Mouse (Mus musculus) cerebellum, adult (tissue): ENCODE results near the gene Kif1c.

Experiments used
- ATAC-seq: cut with Nextera tagmentation; 2 replicates; pipeline ENCODE4 v1.9.2; 2017; ENCODE audit warnings: mild to moderate bottlenecking, moderate library complexity, mixed read lengths; ENCODE audit not compliant: insufficient number of reproducible peaks, low FRiP score, low TSS enrichment

Kif1c gene

DNA sequence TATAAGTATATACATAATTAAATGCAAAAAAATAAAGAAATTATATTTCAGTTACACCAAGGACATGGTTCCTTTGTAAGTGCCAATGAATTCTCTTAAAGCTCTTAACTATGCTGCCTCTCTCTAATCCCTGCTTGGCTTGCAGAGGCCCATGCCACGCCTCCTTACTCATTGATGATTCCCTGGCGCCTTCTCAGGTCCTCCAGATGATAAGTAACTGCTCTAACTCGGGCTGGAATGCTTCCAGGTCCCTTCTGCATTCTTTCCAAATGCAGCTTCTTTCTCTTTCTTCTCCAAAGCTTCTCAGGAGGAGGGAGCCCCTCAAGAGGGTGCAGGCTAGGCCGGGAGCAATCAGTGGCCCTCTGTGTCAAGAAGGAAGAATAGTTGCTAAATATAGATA lies 10.8 kb upstream of the Kif1c start:
- no peak for ATAC-seq

DNA sequence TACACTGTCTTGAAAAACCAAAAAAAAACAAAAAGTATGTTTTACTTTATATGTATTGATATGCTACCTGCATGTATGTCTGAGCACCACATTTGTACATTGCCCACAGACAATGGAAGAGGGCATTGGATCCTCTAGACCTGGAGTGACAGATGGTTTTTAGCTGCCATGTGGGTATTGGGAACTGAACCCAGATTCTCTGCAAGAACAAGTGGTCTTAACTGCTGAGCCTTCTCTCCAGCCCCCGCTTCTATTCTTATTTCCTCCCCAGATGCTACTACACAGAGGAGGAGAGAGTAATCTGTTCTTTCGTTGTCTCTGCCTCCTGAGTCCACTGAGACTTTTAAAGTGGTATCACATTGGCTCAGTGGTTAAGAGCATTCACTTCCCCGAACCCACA lies 6.8 kb upstream of the Kif1c start:
- no peak for ATAC-seq

DNA sequence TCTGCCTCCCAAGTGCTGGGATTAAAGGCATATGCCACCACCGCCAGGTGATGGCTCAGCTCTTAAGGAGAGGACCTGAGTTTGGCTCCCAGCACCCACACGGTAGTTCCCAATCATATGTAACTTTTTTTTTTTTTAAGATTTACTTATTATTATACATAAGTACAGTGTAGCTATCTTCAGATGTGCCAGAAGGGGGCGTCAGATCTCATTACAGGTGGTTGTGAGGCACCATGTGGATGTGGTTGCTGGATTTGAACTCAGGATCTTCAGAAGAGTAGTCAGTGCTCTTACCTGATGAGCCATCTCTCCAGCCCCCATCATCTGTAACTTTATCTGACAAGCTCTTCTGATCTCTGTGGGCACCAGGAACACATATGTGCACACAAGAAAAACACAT lies 3.0 kb upstream of the Kif1c start:
- no peak for ATAC-seq

DNA sequence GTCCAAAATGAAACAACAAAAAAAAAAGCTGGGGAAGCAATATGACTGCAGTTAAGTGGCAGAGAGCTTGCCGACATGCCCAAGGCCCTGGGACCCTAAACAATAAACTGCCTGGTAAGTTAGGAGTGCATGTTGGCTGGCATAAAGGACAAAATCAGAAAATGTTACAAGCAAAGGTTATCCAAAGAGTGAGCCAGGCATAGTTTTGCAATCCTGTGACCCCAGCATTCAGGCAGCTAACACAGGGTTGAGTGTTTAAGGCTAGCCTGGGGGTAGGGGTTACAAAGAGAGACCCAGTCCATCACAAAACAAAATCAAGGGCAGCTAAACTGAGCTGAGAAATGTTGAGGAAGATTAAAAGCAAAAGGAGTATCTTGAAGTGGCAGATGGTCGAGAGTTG lies 1.3 kb upstream of the Kif1c start:
- no peak for ATAC-seq

DNA sequence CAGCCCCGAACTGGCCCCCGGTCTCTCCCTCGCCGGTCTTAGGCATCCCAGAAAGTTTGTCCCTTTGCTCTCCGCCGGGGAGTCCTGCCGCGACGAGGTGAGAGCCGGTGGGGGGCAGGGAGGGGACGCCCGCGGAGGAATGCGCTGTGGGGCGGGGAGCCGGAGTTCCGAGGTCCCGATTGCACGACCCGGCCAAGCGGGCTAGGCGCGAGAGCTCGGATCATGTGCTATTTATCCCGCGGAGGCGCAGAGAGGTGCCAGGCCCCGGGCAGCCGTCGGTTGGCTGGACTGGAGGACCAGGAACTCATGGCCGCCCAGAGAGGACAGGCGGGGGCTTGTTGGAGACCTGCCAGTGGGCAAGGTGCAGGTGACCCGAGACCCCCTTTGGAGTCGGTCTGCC lies 265 bp downstream of the Kif1c start:
- ATAC-seq, result peak; percentile 56; the same call in 1 of the 2 replicates

DNA sequence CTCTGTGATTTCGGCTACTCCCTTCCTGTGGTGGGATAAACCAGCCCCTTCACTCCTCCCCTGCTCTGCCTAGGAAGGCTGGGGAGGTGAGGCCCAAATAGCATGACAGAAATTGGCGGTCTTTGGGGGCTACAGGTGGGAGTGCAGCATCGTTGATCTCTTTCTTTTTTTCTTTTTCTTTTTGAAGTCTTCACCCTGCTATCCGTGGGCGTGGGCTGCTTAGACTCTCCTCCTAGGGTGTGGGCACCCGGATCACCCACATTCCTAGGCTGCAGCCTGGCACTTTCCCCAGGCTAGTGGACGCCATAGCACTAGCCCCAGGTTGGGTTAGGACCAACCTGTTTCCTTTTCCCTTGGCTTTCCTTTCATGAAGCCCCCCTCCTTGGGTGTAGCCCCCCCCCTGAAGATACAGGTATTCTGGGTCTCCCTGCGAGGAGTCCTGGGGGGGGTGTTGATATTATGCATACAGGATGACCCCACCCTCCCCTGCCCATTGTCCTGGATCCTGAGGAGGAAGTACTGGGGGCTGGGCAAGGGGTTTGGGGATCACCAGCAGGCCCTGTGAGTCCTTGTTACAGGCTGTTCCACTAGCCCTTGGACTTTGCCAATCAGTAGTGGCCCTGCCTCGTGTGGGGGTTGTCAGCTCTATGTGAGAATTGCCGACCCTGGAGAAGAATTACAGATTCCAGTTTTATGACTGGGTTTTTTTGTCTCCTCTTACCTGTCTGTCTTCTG lies 1.0 kb downstream of the Kif1c start:
- no peak for ATAC-seq

DNA sequence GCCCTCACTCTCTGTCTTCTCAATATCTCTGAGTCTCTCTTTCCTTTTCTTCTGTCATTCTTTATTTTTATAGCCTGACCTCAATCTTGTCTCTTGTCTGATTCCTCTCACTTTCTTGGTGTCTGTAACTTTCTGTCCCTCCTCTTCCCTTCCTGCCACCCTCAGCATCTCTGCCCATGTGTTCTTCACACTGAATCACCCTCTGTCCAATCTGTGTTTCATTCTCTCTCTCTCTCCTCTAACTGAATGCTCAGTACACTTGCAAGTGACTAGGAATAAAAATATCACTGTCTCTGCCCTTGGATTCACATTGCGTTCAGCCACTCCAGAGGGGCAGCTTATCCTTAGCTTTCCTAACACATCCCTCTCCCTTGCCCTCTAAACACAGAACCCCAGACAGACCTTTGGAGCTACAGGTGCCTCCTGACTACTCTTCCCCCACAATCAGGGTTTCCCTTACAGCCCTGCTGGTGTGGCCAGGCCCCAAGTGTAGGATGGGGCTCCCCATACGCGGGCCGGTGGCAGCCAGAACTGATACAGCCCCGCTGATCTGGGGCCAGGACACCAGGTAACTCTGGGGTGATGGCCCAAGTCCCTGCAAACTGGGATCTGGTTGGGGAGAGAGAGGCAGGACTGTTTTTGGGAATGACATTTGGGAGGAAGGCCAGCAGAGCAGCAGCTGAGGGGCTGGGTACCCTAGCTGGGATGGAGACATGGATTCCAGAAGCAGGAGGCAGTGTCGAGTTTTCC lies 1.8 kb downstream of the Kif1c start:
- no peak for ATAC-seq

DNA sequence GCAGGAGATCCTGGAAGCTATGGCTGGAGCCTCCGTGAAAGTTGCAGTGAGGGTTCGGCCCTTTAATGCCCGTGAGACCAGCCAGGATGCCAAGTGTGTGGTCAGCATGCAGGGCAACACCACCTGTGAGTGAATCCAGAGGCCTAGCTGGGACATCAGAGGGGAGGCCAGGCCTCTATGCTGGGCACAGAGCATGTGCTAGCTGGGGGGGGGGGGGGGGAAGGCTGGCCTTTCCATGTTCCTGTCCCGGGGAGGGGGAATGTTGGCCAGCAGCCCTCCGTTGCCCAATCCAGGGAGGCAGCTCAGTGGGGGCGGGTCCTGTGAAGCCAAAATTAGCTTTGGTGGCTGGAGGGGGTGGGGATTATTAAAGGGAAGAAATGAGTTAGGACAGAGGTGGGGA lies 2.4 kb downstream of the Kif1c start:
- no peak for ATAC-seq

DNA sequence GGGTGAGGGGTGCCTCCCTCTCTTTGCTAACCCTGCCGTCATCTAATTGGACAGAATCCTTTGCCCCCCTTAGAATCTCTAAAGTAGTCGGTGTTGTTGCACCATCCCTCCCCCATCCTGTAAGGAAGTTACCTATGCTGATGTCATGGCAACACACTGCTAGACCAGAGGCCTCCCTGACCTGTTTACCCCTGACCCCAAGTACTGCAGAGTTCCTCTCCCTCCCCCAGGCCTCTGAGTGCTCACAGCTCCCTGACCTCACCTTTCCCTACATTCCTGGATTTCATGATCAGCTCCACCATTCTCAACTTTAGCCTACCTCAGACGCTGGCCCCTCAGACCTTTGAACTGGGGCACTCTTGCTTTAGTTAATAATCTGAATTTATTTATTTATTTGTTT lies 5.8 kb downstream of the Kif1c start:
- no peak for ATAC-seq

DNA sequence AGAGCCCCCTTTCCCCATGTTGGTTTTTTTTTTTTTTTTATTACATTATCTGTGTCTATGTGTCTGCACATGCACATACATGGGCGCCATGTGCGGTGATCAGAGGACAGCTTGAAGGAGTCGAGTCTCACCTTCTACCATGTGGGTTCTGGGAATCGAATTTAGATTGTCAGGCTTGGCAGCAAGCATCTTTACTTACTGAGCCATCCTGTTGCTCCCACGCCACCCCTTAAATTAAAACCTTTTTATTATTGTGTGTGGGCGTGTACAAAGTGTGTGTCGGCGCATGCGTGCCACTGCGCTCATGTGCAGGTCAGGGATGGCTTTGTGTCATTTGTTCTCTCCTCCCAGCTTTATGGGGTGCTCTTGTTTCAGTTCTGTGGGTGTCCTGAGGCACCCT lies 10.7 kb downstream of the Kif1c start:
- ATAC-seq, result no peak

DNA sequence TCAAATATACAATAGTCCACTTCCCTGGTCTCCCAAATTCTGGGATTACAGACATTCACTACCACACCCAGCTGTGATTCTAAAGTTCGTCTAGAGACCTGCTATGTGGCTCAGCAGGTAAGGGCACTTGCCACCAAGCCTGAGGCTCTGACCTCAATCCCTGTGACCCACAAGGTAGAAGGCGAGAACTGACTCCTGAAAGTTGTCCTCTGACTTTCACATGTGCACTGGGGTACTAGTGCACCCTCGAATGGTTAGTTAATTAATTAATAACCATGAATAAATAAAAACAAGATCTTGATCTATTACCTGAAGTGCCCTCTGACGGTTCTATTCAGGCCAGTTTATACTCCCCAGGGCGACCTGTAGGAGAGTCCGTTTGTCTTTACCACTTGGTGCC lies 12.9 kb downstream of the Kif1c start:
- no peak for ATAC-seq

DNA sequence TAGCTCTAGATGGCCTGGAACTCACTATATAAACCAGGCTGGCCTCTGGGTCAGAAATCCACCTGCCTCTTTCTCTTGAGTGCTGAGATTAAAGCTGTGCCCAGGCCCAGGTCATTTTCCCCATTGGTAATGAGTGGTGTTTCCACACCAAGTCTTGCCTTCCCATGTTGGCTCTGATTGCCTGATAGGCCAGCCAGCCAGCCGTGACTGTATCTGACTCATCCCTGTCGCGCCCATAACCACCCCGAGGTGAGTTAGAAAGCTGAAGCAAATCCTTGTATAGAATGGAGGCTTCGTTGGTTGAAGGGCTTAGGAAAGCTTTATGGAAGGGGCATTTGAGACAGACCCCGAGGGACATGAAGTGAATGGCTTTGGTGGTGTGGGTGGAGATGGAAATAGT lies 15.5 kb downstream of the Kif1c start:
- ATAC-seq, result no peak

DNA sequence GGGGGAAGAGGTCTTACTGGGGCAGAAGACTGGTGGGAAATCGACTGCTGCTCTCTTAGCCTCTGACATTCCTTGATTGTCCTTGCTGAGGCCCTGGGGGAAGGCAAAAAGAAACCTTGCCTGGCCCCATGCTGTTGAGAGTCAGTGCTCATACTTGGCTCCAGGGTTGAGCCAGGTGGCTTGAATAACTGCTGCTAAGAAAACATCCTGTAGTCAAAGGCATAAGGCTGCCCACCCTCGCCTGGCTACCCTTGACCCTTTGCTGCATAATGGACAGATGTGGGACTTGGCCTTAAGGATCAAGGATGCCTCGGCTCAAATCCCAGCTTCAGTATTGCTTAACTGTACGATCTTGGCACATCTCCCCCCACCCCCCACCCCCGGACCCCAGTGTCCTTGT lies 18.1 kb downstream of the Kif1c start:
- ATAC-seq, result no peak

DNA sequence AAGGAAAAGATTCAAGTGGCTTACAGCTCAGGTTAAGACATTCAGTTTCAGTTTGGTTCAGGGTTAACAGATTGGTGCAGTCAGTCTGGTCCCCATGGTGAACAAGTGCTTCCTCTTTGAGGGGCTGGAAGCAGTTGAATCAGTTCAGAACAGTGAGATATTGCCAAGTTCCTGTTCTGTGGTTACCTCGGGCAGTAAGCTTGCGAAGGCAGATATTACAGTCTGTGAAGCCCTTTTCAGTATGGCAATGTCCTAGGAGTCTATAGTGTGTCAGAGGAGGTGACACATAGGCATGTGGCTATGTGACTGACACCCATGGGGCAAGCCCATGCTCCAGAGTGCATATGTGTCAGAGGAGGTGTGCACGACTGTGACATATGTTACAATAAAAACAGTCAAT lies 20.2 kb downstream of the Kif1c start:
- no peak for ATAC-seq

DNA sequence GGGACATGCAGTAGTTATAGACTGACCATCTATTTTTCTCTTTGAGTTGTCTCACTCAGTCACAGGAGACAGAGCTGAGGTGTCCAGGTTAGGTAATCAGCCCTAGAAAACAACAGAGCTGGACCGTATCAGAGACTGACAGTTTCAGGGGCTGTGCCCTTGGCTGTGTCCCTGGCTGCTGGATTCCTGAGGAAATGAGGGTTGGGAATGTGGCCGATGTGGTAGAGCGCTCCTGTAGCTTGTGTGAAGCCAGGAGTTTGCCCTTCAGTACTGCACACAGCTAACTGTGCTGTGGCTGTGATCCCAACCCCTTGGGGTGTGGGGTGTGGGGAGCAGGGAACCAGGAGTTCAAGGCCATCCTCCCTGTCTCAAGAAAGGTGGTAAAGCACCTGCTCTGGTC lies 20.7 kb downstream of the Kif1c start:
- ATAC-seq, result no peak

DNA sequence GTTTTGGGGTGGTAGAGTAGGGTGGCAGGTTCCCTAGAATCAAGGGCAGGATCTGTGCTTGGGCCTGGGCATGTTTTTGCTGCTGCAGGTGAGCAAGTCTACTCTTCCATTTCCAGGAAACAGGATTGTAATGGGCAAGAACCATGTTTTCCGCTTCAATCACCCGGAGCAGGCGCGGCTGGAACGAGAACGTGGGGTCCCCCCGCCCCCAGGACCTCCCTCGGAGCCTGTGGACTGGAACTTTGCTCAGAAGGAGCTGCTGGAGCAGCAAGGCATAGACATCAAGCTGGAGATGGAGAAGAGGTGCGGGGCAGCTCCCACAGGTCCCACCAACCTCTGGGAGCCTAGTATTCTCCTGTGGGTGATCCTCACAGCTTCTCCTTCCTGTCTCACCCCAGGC lies 24.4 kb downstream of the Kif1c start:
- no peak for ATAC-seq

DNA sequence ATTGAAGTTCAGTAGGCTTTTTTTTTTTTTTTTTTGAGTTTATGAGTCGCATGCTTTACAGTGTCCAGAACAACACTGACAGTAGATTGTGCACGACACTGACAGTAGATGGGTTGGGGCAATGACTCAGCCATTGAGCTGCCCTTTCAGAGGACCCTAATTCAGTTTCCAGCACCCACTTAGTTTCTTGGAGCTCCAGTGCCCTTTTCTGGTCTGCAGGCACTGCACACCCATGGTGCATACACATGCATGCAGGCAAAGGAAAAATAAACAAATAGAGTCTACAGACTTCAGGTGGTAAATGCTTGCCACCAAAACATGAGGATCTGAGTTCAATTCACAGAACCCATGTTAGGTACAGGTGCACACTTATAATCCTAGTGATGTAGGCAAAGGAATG lies 26.2 kb downstream of the Kif1c start:
- no peak for ATAC-seq

DNA sequence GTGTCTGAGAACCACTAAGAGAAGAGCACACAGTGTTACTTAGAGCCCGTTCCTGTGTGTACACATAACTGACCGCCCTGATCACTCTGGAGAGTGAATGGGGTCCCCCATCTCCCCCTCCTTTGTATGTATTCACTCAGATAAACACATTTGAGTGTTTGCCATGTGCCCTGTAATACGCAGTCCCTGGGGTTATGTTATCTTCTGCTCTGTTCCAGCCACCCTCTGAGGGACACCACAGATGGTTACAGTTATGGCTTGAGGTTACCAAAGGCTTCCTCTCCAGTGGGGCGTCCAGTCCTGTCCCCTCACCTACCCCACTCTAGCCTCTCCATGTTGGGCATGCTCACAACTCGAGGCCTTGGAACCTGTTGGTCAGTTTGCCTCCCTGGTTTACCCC lies 27.0 kb downstream of the Kif1c start:
- no peak for ATAC-seq

DNA sequence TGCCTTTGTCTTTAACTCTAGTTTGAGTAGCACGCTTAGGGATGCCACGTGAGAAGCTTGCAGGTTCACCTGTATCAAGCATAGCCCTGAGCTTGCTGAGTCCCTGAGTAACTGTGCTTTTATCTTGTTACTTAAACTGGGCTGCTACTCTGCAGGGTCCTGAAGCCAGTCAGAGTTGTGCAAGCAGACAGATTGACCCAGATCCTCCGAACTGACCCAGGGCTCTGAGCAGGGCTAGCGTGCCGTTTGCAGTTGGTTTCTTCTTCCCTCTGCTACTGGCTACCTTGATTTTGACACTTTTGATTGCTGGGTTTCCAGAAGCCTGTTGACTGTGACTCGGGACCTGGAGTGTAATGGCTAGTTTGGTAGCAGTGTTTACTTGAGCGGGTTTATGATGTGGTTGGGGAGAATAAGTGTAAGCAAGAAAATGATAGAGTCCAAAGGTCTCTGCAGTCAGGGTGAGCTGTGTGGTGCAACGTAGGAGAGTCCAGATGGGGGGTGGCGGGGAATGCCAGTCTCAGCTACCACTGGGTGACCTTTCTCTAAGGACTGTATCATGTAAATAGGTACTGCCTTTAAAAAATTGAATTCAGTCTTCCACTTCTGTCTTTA lies 30.2 kb downstream of the Kif1c start:
- no peak for ATAC-seq

DNA sequence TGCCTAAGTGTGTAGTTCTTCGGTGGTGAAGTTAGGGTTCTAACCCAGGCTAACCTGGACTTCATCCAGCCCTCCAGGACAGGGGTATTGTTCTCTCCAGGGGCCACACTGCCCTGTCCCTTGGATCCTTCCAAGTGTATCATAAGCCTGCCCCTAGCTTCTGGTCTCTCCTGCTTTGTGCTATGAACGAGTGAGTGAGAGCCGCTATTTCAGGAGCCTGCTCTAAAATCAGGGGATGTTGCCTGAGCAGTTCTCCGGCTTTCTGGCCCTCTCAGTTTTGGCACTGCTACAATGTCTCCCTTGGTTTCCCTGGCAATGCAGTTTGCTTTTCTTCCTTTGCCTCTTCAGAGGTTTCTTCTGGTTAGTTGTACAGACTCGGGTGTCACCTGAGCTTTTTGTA lies 30.8 kb downstream of the Kif1c start:
- no peak for ATAC-seq

DNA sequence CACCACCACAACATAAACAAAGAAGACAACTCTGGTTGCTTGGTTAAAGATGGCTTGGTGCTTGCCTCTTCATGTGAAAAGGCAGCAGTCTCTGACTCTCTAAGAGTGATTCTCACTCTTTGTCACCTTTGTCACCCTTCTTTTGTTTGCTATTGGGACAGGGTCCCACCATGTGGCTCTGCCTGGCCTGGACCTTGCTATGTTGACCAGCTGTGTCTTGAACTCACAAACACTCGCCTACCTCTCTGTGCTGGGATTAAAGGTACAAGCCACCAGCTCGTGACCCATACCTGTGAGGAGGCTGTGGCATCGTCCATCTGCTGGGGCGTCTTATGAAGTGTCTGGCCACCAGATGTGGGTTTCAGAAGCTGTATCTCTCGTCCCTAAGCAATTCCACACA lies 32.9 kb downstream of the Kif1c start:
- ATAC-seq, result no peak

DNA sequence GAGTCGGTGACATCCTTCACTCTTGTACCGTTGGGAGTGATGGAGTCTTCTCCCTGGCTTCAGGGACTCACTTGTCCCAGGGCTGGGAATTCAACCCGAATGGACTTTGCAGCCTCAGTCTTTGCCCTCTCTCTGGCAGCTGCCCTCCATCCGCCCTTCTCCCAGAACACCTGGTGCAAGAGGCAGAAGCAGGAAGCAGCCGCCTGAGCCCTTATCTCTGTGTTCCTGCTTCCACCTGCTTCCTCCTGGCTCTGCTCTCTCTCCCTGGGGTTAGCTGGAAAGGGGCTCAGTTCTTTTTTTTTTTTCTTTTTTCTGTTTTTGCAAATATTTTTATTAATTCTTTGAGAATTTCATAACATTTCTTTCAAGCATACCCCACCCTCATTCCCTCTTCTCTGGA lies 37.4 kb downstream of the Kif1c start:
- no peak for ATAC-seq
